Mouse (Mus musculus): ENCODE measurements around the gene Olfr781. TPM values are rescaled to one million over a fixed set of nuclear protein-coding genes. Genes with fewer than 3 reads are reported as not detected.
"Not testable (repeated sequence)": the region's sequence is repeated elsewhere in the genome, so short reads cannot be mapped to it uniquely, and the experiment has no call there.

Olfr781 gene
- polyA plus RNA-seq (2012), result not detected in 2 replicates

DNA sequence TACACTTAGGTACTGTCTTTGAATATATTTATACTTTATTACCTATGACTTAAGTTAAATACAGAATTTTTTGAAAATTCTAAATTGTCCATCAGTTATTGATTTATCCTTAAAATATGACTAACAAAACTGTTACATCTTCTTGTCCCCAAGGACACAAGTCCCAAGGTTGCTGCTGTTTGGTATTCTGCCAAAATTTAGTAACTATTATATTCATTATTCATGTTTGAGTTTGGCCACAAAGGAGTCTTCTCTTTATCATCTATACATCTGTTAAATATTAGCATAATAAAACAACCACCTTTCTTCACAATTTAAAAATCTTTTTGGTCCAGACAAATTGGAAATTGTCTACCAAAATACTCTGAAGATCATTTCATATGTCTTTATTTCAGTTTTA lies at the start of gene Olfr781:
Gene Olfr781, plus strand, starts transcription at position 301 of the 400 bp plus-strand sequence.
- Histone ChIP-seq H3K27me3 (ENCODE audit: control insufficient read depth) (no peaks in the 10 kb centered on the region), H3K36me3 (ENCODE audit: control insufficient read depth) (no peaks in the 10 kb centered on the region), H3K4me3 (replicated peaks) (no peak within 1 kb of the TSS), H3K4me1 (ENCODE audit: control insufficient read depth) (no peaks in the 10 kb centered on the region), H3K9me3 (ENCODE audit: control insufficient read depth, low read length) (peaks cover 6% of the 10 kb centered on the region)
- TF ChIP-seq TAL1 (IDR thresholded peaks at IDR 0.05; ENCODE audit: low read length), result no peak

DNA sequence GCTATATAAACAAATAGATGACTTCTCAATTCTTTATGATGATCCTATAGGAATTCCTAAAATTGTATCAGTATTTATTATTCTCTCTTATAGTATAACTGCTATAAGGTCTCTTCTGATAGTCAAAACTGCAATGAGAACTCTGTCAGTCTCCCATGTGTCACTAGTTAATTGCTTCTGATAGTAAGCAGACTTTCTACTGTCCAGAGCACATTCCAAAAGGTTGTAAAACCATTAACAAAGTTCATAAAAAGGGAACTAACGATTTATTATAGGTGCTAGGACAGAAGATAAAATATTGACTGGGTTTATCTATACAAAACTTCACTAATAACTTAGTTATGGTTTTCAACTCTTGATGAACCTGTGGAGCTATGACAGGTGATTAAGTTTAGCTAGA lies 15.7 kb upstream of the Olfr781 start:
- not testable (repeated sequence) for H3K4me3 ChIP-seq (replicated peaks); H3K9me3 ChIP-seq (ENCODE audit: control insufficient read depth, low read length); H3K36me3 ChIP-seq (ENCODE audit: control insufficient read depth); H3K27me3 ChIP-seq (ENCODE audit: control insufficient read depth); H3K4me1 ChIP-seq (ENCODE audit: control insufficient read depth)

DNA sequence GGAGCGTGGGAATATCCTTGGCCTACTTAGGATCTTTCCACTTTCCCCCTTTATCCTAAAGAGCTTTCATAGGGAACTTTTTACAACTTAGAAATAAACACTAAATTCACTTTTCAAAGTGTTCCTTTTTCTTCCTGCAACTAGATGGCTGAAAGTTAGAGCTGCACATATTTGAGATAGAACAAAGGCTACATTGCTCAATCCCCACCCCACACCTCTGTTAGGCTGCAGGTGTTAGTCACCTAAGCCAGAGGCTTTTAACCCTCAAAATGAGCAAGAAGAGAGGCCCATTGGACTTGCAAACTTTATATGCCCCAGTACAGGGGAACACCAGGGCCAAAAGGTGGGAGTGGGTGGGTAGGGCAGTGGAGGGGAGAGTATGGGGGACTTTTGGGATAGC lies 15.1 kb upstream of the Olfr781 start:
- H3K9me3 ChIP-seq (ENCODE audit: control insufficient read depth, low read length); H3K4me3 ChIP-seq (replicated peaks); H3K4me1 ChIP-seq (ENCODE audit: control insufficient read depth); H3K36me3 ChIP-seq (ENCODE audit: control insufficient read depth); H3K27me3 ChIP-seq (ENCODE audit: control insufficient read depth): not testable (repeated sequence)

DNA sequence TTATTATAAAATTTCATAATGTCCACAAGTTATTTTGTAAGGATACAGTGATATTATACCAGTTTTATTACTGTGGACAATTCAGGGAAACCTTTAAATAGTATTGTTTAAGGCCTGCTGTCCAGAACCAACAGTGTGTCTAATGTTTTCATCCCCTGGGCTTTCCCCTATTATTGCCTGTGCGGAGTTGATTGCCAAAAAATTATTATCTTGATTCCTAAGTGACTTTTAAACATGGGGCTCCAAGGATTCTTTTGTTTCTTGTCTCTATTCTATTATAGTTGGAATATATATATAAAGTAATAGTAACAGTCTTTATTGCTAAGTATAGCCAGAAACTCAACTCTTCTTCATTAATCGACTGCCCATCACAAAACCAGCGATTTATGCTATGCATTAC lies 10.8 kb upstream of the Olfr781 start, which contains the start of gene Olfr780:
Gene Olfr780, plus strand, starts transcription at position 301 of the 400 bp plus-strand sequence.
- Histone ChIP-seq H3K4me1 (ENCODE audit: control insufficient read depth) (no peaks in the 10 kb centered on the region), H3K36me3 (ENCODE audit: control insufficient read depth) (no peaks in the 10 kb centered on the region), H3K9me3 (ENCODE audit: control insufficient read depth, low read length) (0 out of 2 replicates have a peak, but pooled peaks cover 2% of the 10 kb centered on the region), H3K4me3 (replicated peaks) (no peak within 1 kb of the TSS), H3K27me3 (ENCODE audit: control insufficient read depth) (no peaks in the 10 kb centered on the region)
- TF ChIP-seq TAL1 (IDR thresholded peaks at IDR 0.05; ENCODE audit: low read length) (no peak), GATA1 (IDR thresholded peaks at IDR 0.05; ENCODE audit: low read length) (no peak)

DNA sequence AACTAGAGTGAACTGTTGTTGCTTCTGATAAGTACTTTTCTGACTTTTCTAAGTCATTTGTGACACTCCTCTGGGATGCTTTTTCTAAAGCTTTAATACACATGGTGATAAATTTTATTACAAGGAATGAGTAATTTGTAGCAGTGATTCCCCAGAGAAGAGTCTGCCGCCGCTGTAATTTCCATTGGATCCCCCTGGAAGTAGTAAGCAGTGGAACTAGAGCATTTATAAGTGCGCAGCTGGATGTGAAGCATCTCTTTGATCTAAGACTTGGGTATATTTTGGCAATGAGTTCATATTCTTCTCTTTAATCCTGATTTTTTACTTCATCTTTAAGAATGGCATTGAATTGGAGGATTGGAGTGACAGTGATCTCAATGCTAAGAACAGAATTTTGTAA lies 19.9 kb downstream of the Olfr781 start, which contains the start of gene Olfr782:
Gene Olfr782, plus strand, starts transcription at position 301 of the 400 bp plus-strand sequence.
- H3K4me1 ChIP-seq (ENCODE audit: control insufficient read depth), result no peaks in the 10 kb centered on the region
- H3K36me3 ChIP-seq (ENCODE audit: control insufficient read depth), result no peaks in the 10 kb centered on the region
- H3K9me3 ChIP-seq (ENCODE audit: control insufficient read depth, low read length), result no peaks in the 10 kb centered on the region
- no peaks in the 10 kb centered on the region for H3K27me3 ChIP-seq (ENCODE audit: control insufficient read depth)
- H3K4me3 ChIP-seq (replicated peaks), result no peak within 1 kb of the TSS
- no peak for TF ChIP-seq TAL1 (IDR thresholded peaks at IDR 0.05; ENCODE audit: low read length)
- TF ChIP-seq GATA1 (IDR thresholded peaks at IDR 0.05; ENCODE audit: low read length), result no peak

DNA sequence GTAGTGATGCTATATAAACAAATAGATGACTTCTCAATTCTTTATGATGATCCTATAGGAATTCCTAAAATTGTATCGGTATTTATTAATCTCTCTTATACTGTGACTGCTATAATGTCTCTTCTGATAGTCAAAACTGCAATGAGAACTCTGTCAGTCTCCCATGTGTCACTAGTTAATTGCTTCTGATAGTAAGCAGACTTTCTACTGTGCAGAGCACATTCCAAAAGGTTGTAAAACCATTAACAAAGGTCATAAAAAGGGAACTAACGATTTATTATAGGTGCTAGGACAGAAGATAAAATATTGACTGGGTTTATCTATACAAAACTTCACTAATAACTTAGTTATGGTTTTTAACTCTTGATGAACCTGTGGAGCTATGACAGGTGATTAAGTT lies 23.8 kb downstream of the Olfr781 start:
- peaks cover 18% of the 10 kb centered on the region for H3K9me3 ChIP-seq (ENCODE audit: control insufficient read depth, low read length)
- not testable (repeated sequence) for H3K36me3 ChIP-seq (ENCODE audit: control insufficient read depth); H3K4me1 ChIP-seq (ENCODE audit: control insufficient read depth); H3K4me3 ChIP-seq (replicated peaks); H3K27me3 ChIP-seq (ENCODE audit: control insufficient read depth)

DNA sequence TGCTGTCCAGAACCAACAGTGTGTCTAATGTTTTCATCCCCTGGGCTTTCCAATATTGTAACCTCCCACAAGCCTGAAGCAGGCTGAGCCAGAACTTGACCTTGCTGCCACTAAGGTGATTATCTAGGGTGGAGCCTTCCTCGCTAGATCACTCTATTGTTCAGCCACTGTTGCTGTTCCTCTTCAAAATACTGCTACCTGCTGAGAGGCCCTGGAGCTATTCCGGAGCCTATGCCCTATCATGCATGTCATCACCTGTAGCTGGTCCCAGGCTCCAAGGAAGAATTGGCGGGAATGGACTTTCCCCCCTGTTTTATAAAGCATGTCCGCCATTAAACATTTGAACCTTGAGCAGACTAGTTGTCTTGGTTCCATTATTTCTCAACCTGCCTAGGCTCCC lies 27.8 kb downstream of the Olfr781 start:
- peaks cover 20% of the 10 kb centered on the region for H3K9me3 ChIP-seq (ENCODE audit: control insufficient read depth, low read length)
- H3K4me3 ChIP-seq (replicated peaks); H3K36me3 ChIP-seq (ENCODE audit: control insufficient read depth); H3K4me1 ChIP-seq (ENCODE audit: control insufficient read depth); H3K27me3 ChIP-seq (ENCODE audit: control insufficient read depth): not testable (repeated sequence)

DNA sequence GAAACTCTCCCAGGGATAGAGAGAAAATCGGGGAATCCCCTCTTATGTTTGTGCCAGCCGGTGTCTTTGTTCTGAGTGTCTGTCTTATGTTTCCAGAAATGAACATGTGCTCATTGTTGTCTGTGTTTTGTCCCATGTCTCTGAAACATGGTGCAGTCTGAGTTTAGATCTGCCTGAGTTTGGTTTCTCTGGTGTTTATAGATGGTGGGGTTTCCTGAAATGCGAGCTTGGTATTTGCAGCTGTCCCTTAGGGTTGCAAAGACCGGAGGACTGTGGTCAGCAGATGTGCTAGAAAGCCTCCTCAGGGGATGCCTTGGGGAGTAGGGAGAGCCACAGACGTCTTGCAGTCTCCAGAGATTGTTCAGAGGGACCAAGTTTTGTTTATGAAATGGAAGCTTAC lies 28.7 kb downstream of the Olfr781 start:
- no peak for TF ChIP-seq TAL1 (IDR thresholded peaks at IDR 0.05; ENCODE audit: low read length)
- TF ChIP-seq GATA1 (IDR thresholded peaks at IDR 0.05; ENCODE audit: low read length), result no peak

DNA sequence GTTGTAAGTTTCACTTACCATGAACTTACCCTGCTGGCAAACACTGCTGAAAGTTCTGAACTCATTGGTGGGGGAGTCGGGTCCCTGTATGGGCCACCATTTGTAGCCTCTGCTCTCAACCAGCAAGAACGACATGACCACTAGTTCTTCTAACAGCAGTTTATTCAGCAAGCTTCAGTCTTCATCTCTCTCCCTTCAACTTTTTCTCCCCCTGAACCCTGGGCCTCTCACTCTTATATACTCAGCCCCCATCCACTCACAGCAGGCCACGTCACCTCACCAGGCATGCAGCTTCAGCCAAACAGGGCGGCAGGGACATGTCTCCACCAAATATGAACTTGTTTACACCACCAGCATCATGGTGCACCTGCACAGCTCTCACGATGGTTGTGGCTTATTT lies 45.4 kb downstream of the Olfr781 start:
- H3K9me3 ChIP-seq (ENCODE audit: control insufficient read depth, low read length), result peaks cover 25% of the 10 kb centered on the region
- H3K36me3 ChIP-seq (ENCODE audit: control insufficient read depth), result not testable (repeated sequence)

More for the DNA sequence above, 28.7 kb downstream of the Olfr781 start:
- Histone ChIP-seq H3K9me3 (ENCODE audit: control insufficient read depth, low read length) (peaks cover 25% of the 10 kb centered on the region), H3K36me3 (ENCODE audit: control insufficient read depth) (no peaks in the 10 kb centered on the region), H3K27me3 (ENCODE audit: control insufficient read depth) (no peaks in the 10 kb centered on the region), H3K4me3 (replicated peaks) (no peak overlapping the region), H3K4me1 (ENCODE audit: control insufficient read depth) (no peaks in the 10 kb centered on the region)

More for the DNA sequence above, 45.4 kb downstream of the Olfr781 start:
- H3K27me3 ChIP-seq (ENCODE audit: control insufficient read depth); H3K4me3 ChIP-seq (replicated peaks); H3K4me1 ChIP-seq (ENCODE audit: control insufficient read depth): not testable (repeated sequence)

Other genes starting within 250 kb of the Olfr781 start
- not detected in 2 replicates for gene Olfr767, start 245.9 kb upstream of the Olfr781 start, polyA plus RNA-seq (2012)
- not detected in 2 replicates for gene Olfr768, start 229.5 kb upstream of the Olfr781 start, polyA plus RNA-seq (2012)
- not detected in 2 replicates for gene Olfr769, start 211.0 kb upstream of the Olfr781 start, polyA plus RNA-seq (2012)
- gene Olfr770, start 189.9 kb upstream of the Olfr781 start, polyA plus RNA-seq (2012), result not detected in 2 replicates
- not detected in 2 replicates for gene Olfr771, start 164.1 kb upstream of the Olfr781 start, polyA plus RNA-seq (2012)
- gene Olfr772, start 150.9 kb upstream of the Olfr781 start, polyA plus RNA-seq (2012), result not detected in 2 replicates
- gene Olfr773, start 141.4 kb upstream of the Olfr781 start, polyA plus RNA-seq (2012), result not detected in 2 replicates
- gene Olfr774, start 92.7 kb upstream of the Olfr781 start, polyA plus RNA-seq (2012), result not detected in 2 replicates
- 0.01 TPM in 1 of 2 replicates, not detected in the other for gene Olfr775, start 80.4 kb upstream of the Olfr781 start, polyA plus RNA-seq (2012)
- 0.06 TPM in 1 of 2 replicates, not detected in the other for gene Olfr776, start 69.7 kb upstream of the Olfr781 start, polyA plus RNA-seq (2012)
- gene Olfr777, start 57.4 kb upstream of the Olfr781 start, polyA plus RNA-seq (2012), result 0.04 TPM in 1 of 2 replicates, not detected in the other
- gene Olfr780, start 10.7 kb upstream of the Olfr781 start, polyA plus RNA-seq (2012), result not detected in 2 replicates
- gene Olfr782, start 20.0 kb downstream of the Olfr781 start, polyA plus RNA-seq (2012), result not detected in 2 replicates
- gene Olfr784, start 55.2 kb downstream of the Olfr781 start, polyA plus RNA-seq (2012), result not detected in 2 replicates
- gene Olfr785, start 76.6 kb downstream of the Olfr781 start, polyA plus RNA-seq (2012), result not detected in 2 replicates
- gene Olfr786, start 98.5 kb downstream of the Olfr781 start, polyA plus RNA-seq (2012), result not detected in 2 replicates
- gene Olfr787, start 133.0 kb downstream of the Olfr781 start, polyA plus RNA-seq (2012), result not detected in 2 replicates
- gene Olfr788, start 142.1 kb downstream of the Olfr781 start, polyA plus RNA-seq (2012), result not detected in 2 replicates
- gene Olfr789, start 155.9 kb downstream of the Olfr781 start, polyA plus RNA-seq (2012), result not detected in 2 replicates
- not detected in 2 replicates for gene Olfr790, start 169.6 kb downstream of the Olfr781 start, polyA plus RNA-seq (2012)
- not detected in 2 replicates for gene Olfr791, start 192.9 kb downstream of the Olfr781 start, polyA plus RNA-seq (2012)
- gene Olfr792, start 210.3 kb downstream of the Olfr781 start, polyA plus RNA-seq (2012), result not detected in 2 replicates
- not detected in 2 replicates for gene Olfr794, start 238.8 kb downstream of the Olfr781 start, polyA plus RNA-seq (2012)

Measured in erythroblast, embryonic 14.5 days (primary cell).